Mouse (Mus musculus): ENCODE measurements around the gene Tmem260. TPM values are rescaled to one million over a fixed set of nuclear protein-coding genes. Genes with fewer than 3 reads are reported as not detected.
A peak's percentile ranks its signal among the peaks of the same experiment; 100 is the strongest.

Gene Tmem260
- polyA plus RNA-seq, 1 experiment from 2014 or later = 23.0 TPM

- peaks cover 75% of the 10 kb centered on the region for H3K27me3 ChIP-seq
- no peaks in the 10 kb centered on the region for H3K36me3 ChIP-seq
- H3K27ac ChIP-seq = no peak overlapping the region
- H3K9ac ChIP-seq (replicated peaks) = no peak overlapping the region
- no peak for ATAC-seq
- H3K4me2 ChIP-seq (replicated peaks) = no peak overlapping the region
- peaks cover 4% of the 10 kb centered on the region; the same call in 1 of the 2 replicates for H3K9me3 ChIP-seq
- whole genome bisulfite sequencing = 26% methylated on average over 8 of the region's 8 CpGs
- peaks cover 45% of the 10 kb centered on the region for H3K4me1 ChIP-seq (replicated peaks)
- H3K4me3 ChIP-seq (replicated peaks) = no peak overlapping the region
Measured at GRCm38 (mm10) chr14:48515538-48515937, 69.6 kb downstream of the Tmem260 start.

GRCm38 (mm10) chr14:48523361-48523760, 77.4 kb downstream of the Tmem260 start:
- no peaks in the 10 kb centered on the region; the same call in 1 of the 2 replicates for H3K9me3 ChIP-seq
- H3K4me3 ChIP-seq (replicated peaks) = no peak overlapping the region
- H3K36me3 ChIP-seq = no peaks in the 10 kb centered on the region
- WGBS = 10% methylated on average over 1 of the region's 1 CpGs
- no peaks in the 10 kb centered on the region for H3K4me1 ChIP-seq (replicated peaks)
- no peak overlapping the region for H3K9ac ChIP-seq (replicated peaks)
- no peak overlapping the region for H3K4me2 ChIP-seq (replicated peaks)
- H3K27ac ChIP-seq = no peak overlapping the region
- no peak for ATAC-seq
- peaks cover 63% of the 10 kb centered on the region for H3K27me3 ChIP-seq

- no peak overlapping the region for H3K4me3 ChIP-seq (replicated peaks)
- peaks cover 61% of the 10 kb centered on the region for H3K27me3 ChIP-seq
- 0 out of 2 replicates have a peak, but pooled peaks have one; percentile 45 for ATAC-seq
- H3K9ac ChIP-seq (replicated peaks) = no peak overlapping the region
- H3K27ac ChIP-seq = no peak overlapping the region
- no peaks in the 10 kb centered on the region for H3K4me1 ChIP-seq (replicated peaks)
- H3K9me3 ChIP-seq = no peaks in the 10 kb centered on the region; the same call in 1 of the 2 replicates
- WGBS = 45% methylated on average over 9 of the region's 9 CpGs
- no peak overlapping the region for H3K4me2 ChIP-seq (replicated peaks)
- H3K36me3 ChIP-seq = no peaks in the 10 kb centered on the region
Measured at GRCm38 (mm10) chr14:48524135-48524534, 78.2 kb downstream of the Tmem260 start.

GRCm38 (mm10) chr14:48525055-48525454, 79.1 kb downstream of the Tmem260 start:
- no peak overlapping the region for H3K9ac ChIP-seq (replicated peaks)
- no peak overlapping the region for H3K27ac ChIP-seq
- no peaks in the 10 kb centered on the region for H3K36me3 ChIP-seq
- ATAC-seq = no peak
- H3K4me3 ChIP-seq (replicated peaks) = no peak overlapping the region
- WGBS = 71% methylated on average over 6 of the region's 6 CpGs
- peaks cover 57% of the 10 kb centered on the region for H3K27me3 ChIP-seq
- no peak overlapping the region for H3K4me2 ChIP-seq (replicated peaks)
- H3K9me3 ChIP-seq = no peaks in the 10 kb centered on the region; the same call in 1 of the 2 replicates
- no peaks in the 10 kb centered on the region for H3K4me1 ChIP-seq (replicated peaks)

GRCm38 (mm10) chr14:48530629-48531028, 84.7 kb downstream of the Tmem260 start:
- H3K4me3 ChIP-seq (replicated peaks) = no peak overlapping the region
- 77% methylated on average over 10 of the region's 10 CpGs for WGBS
- H3K9me3 ChIP-seq = no peaks in the 10 kb centered on the region; the same call in 1 of the 2 replicates
- no peak overlapping the region for H3K9ac ChIP-seq (replicated peaks)
- H3K4me1 ChIP-seq (replicated peaks) = no peaks in the 10 kb centered on the region
- no peak overlapping the region for H3K27ac ChIP-seq
- no peaks in the 10 kb centered on the region for H3K36me3 ChIP-seq
- no peak overlapping the region for H3K4me2 ChIP-seq (replicated peaks)
- H3K27me3 ChIP-seq = peaks cover 17% of the 10 kb centered on the region
- no peak for ATAC-seq

- Histone ChIP-seq H3K36me3 (no peaks in the 10 kb centered on the region), H3K9me3 (no peaks in the 10 kb centered on the region), H3K4me1 (replicated peaks) (peaks cover 23% of the 10 kb centered on the region), H3K4me2 (replicated peaks) (no peak overlapping the region), H3K27me3 (peaks cover 55% of the 10 kb centered on the region), H3K27ac (no peak overlapping the region), H3K4me3 (replicated peaks) (no peak overlapping the region), H3K9ac (replicated peaks) (no peak overlapping the region)
- 46% methylated on average over 14 of the region's 14 CpGs for WGBS
- peak; percentile 55 for ATAC-seq
Measured at GRCm38 (mm10) chr14:48537795-48538766, 92.2 kb downstream of the Tmem260 start.

- Histone ChIP-seq H3K4me1 (replicated peaks) (peaks cover 18% of the 10 kb centered on the region), H3K4me2 (replicated peaks) (no peak overlapping the region), H3K36me3 (no peaks in the 10 kb centered on the region), H3K9ac (replicated peaks) (no peak overlapping the region), H3K4me3 (replicated peaks) (no peak overlapping the region), H3K27me3 (peaks cover 31% of the 10 kb centered on the region), H3K27ac (no peak overlapping the region), H3K9me3 (no peaks in the 10 kb centered on the region)
- no peak for ATAC-seq
- 62% methylated on average over 10 of the region's 10 CpGs for WGBS
Measured at GRCm38 (mm10) chr14:48545166-48545565, 99.2 kb downstream of the Tmem260 start.

- WGBS = 95% methylated on average over 3 of the region's 3 CpGs
- H3K9me3 ChIP-seq = no peaks in the 10 kb centered on the region
- no peak overlapping the region for H3K4me3 ChIP-seq (replicated peaks)
- no peaks in the 10 kb centered on the region for H3K36me3 ChIP-seq
- H3K9ac ChIP-seq (replicated peaks) = no peak overlapping the region
- no peak overlapping the region for H3K4me2 ChIP-seq (replicated peaks)
- ATAC-seq = no peak
- H3K4me1 ChIP-seq (replicated peaks) = peaks cover 18% of the 10 kb centered on the region
- peaks cover 23% of the 10 kb centered on the region for H3K27me3 ChIP-seq
- H3K27ac ChIP-seq = no peak overlapping the region
Measured at GRCm38 (mm10) chr14:48546009-48546408, 100.1 kb downstream of the Tmem260 start.

- Histone ChIP-seq H3K27me3 (0 out of 2 replicates have a peak, but pooled peaks cover 4% of the 10 kb centered on the region), H3K27ac (no peak overlapping the region), H3K9me3 (no peaks in the 10 kb centered on the region), H3K36me3 (no peaks in the 10 kb centered on the region), H3K9ac (replicated peaks) (no peak overlapping the region), H3K4me3 (replicated peaks) (no peak overlapping the region), H3K4me1 (replicated peaks) (no peaks in the 10 kb centered on the region), H3K4me2 (replicated peaks) (no peak overlapping the region)
- WGBS = 89% methylated on average over 7 of the region's 7 CpGs
- ATAC-seq = no peak
Measured at GRCm38 (mm10) chr14:48549703-48550102, 103.8 kb downstream of the Tmem260 start.

GRCm38 (mm10) chr14:48553216-48553615, 107.3 kb downstream of the Tmem260 start:
- H3K27ac ChIP-seq = no peak overlapping the region
- no peak overlapping the region for H3K4me3 ChIP-seq (replicated peaks)
- WGBS = 77% methylated on average over 4 of the region's 4 CpGs
- no peaks in the 10 kb centered on the region for H3K9me3 ChIP-seq
- H3K36me3 ChIP-seq = no peaks in the 10 kb centered on the region
- no peaks in the 10 kb centered on the region for H3K27me3 ChIP-seq
- no peaks in the 10 kb centered on the region for H3K4me1 ChIP-seq (replicated peaks)
- 0 out of 2 replicates have a peak, but pooled peaks have one; percentile 43 for ATAC-seq
- H3K9ac ChIP-seq (replicated peaks) = no peak overlapping the region
- no peak overlapping the region for H3K4me2 ChIP-seq (replicated peaks)

GRCm38 (mm10) chr14:48553754-48554153, 107.8 kb downstream of the Tmem260 start:
- H3K4me2 ChIP-seq (replicated peaks) = no peak overlapping the region
- no peaks in the 10 kb centered on the region for H3K36me3 ChIP-seq
- H3K9me3 ChIP-seq = no peaks in the 10 kb centered on the region
- no peak overlapping the region for H3K27ac ChIP-seq
- WGBS = 92% methylated on average over 9 of the region's 9 CpGs
- no peak overlapping the region for H3K4me3 ChIP-seq (replicated peaks)
- no peak overlapping the region for H3K9ac ChIP-seq (replicated peaks)
- no peaks in the 10 kb centered on the region for H3K27me3 ChIP-seq
- H3K4me1 ChIP-seq (replicated peaks) = no peaks in the 10 kb centered on the region
- ATAC-seq = no peak

GRCm38 (mm10) chr14:48558975-48559374, 113.1 kb downstream of the Tmem260 start:
- Histone ChIP-seq H3K4me3 (replicated peaks) (no peak overlapping the region), H3K4me1 (replicated peaks) (no peaks in the 10 kb centered on the region), H3K27me3 (no peaks in the 10 kb centered on the region), H3K9ac (replicated peaks) (no peak overlapping the region), H3K9me3 (no peaks in the 10 kb centered on the region), H3K4me2 (replicated peaks) (no peak overlapping the region), H3K36me3 (no peaks in the 10 kb centered on the region), H3K27ac (no peak overlapping the region)
- WGBS = 90% methylated on average over 4 of the region's 4 CpGs
- ATAC-seq = no peak
